Mouse (Mus musculus) heart, postnatal 36 days (tissue): ENCODE results near the gene Lims1. TPM values are rescaled to one million over a fixed set of nuclear protein-coding genes. Genes with fewer than 3 reads are reported as not detected.

Experiments used
- DNase-seq, 2 experiments: peaks; one replicate each; pipeline ENCODE4 v3.0.0; 2021 to 2022
- intact Hi-C: fragments of 180-260 bp; cut with DNase I; formaldehyde crosslinking; loops from one replicate; pipeline ENCODE4 v1.15.1; 2025
- total RNA-seq, 2 experiments: library from RNA; stranded (reverse); gene quantifications; 2 replicates each; pipeline ENCODE4 v1.2.3; 2021

The Lims1 gene
- total RNA-seq, 2 experiments from 2014 or later, result 159 to 186 TPM

- DNase-seq, result no peak
- intact Hi-C loops, result loop anchor here (10.0 kb wide), 1 partner anchor 125 kb away; the partner anchor contains the start of gene Gcc2
Observed at GRCm38 (mm10) chr10:58379699-58380098, 56.4 kb downstream of the Lims1 start.

GRCm38 (mm10) chr10:58381904-58382303 is 58.6 kb downstream of the Lims1 start:
- no peak for DNase-seq
- intact Hi-C loops, result no loop called here

GRCm38 (mm10) chr10:58382621-58383101 is 59.4 kb downstream of the Lims1 start:
- intact Hi-C loops, result no loop called here
- no peak for DNase-seq

- intact Hi-C loops, result no loop called here
- DNase-seq, result no peak
Observed at GRCm38 (mm10) chr10:58383282-58383681, 60.0 kb downstream of the Lims1 start.

- DNase-seq, result no peak
- intact Hi-C loops, result loop anchor here (2.0 kb wide), 1 partner anchor 17 kb away; no protein-coding TSS in a partner anchor
Observed at GRCm38 (mm10) chr10:58383761-58384160, 60.5 kb downstream of the Lims1 start.

GRCm38 (mm10) chr10:58385629-58386028 is 62.4 kb downstream of the Lims1 start:
- DNase-seq, result no peak
- intact Hi-C loops, result loop anchor here (2.0 kb wide), 1 partner anchor 15 kb away; no protein-coding TSS in a partner anchor

- intact Hi-C loops, result no loop called here
- DNase-seq, result no peak
Observed at GRCm38 (mm10) chr10:58386997-58387396, 63.7 kb downstream of the Lims1 start.

- no peak for DNase-seq
- intact Hi-C loops, result no loop called here
Observed at GRCm38 (mm10) chr10:58388648-58389047, 65.4 kb downstream of the Lims1 start.

- no peak for DNase-seq
- intact Hi-C loops, result no loop called here
Observed at GRCm38 (mm10) chr10:58389151-58389550, 65.9 kb downstream of the Lims1 start.

- DNase-seq, result no peak
- intact Hi-C loops, result no loop called here
Observed at GRCm38 (mm10) chr10:58392435-58392834, 69.2 kb downstream of the Lims1 start.

- intact Hi-C loops, result no loop called here
- peak in 1 of 2 experiments; percentile 28 for DNase-seq
Observed at GRCm38 (mm10) chr10:58393026-58394014, 70.1 kb downstream of the Lims1 start.

GRCm38 (mm10) chr10:58394170-58394569 is 70.9 kb downstream of the Lims1 start:
- DNase-seq, result peak; percentile 75 to 76
- intact Hi-C loops, result no loop called here

GRCm38 (mm10) chr10:58395315-58395714 is 72.0 kb downstream of the Lims1 start:
- intact Hi-C loops, result no loop called here

GRCm38 (mm10) chr10:58395723-58396122 is 72.5 kb downstream of the Lims1 start:
- intact Hi-C loops, result no loop called here
- no peak for DNase-seq

More at GRCm38 (mm10) chr10:58395315-58395714, 72.0 kb downstream of the Lims1 start:
- DNase-seq, result no peak

GRCm38 (mm10) chr10:58396600-58396999 is 73.3 kb downstream of the Lims1 start:
- intact Hi-C loops, result no loop called here
- peak in 1 of 2 experiments; percentile 40 for DNase-seq

GRCm38 (mm10) chr10:58398941-58399340 is 75.7 kb downstream of the Lims1 start:
- DNase-seq, result no peak
- intact Hi-C loops, result no loop called here

- intact Hi-C loops, result loop anchor here (2.0 kb wide), 1 partner anchor 17 kb away; no protein-coding TSS in a partner anchor
- no peak for DNase-seq
Observed at GRCm38 (mm10) chr10:58401838-58402237, 78.6 kb downstream of the Lims1 start.

- no peak for DNase-seq
- intact Hi-C loops, result loop anchor here (5.0 kb wide), 2 partner anchors 32 to 43 kb away; partner anchors contain the start of gene Ranbp2
Observed at GRCm38 (mm10) chr10:58404639-58405038, 81.4 kb downstream of the Lims1 start.

GRCm38 (mm10) chr10:58405285-58405948 is 82.2 kb downstream of the Lims1 start:
- intact Hi-C loops, result loop anchor here (5.0 kb wide), 2 partner anchors 33 to 42 kb away; partner anchors contain the start of gene Ranbp2
- no peak for DNase-seq

GRCm38 (mm10) chr10:58405949-58406305 is 82.7 kb downstream of the Lims1 start:
- intact Hi-C loops, result loop anchor here (5.0 kb wide), 2 partner anchors 34 to 41 kb away; partner anchors contain the start of gene Ranbp2
- no peak for DNase-seq

GRCm38 (mm10) chr10:58412331-58412730 is 89.1 kb downstream of the Lims1 start:
- intact Hi-C loops, result no loop called here
- DNase-seq, result no peak
